ENCODE assay signal across 15 mouse cellular contexts in genomic region chr2:52435919-52436632, GRCm38 (mm10). TPM values are rescaled to one million over a fixed set of nuclear protein-coding genes. Genes with fewer than 3 reads are reported as not detected.
A peak's percentile ranks its signal among the peaks of the same experiment; 100 is the strongest.
DNase-seq lines count a peak whose midpoint lies in the region; ATAC-seq lines count a peak whose summit lies in the region.
"Had no signal": no experiment of that assay in that cellular context is flagged by ENCODE, and none has a peak within 500 bp of the region (broad histone marks: within the 10 kb centered on the region; RNA-seq: fewer than 3 reads in every experiment).

No protein-coding gene starts in this region.

- no peaks in the 10 kb centered on the region for H3K4me1 ChIP-seq in hindbrain, embryonic 15.5 days (replicated peaks)
- no peaks in the 10 kb centered on the region for H3K4me1 ChIP-seq in hindbrain, embryonic 12.5 days
- H3K4me1 ChIP-seq in midbrain, embryonic 16.5 days (ENCODE audit: control insufficient read depth, insufficient read depth, low read length) = 0 out of 2 replicates have a peak, but pooled peaks cover 2% of the 10 kb centered on the region
- no peaks in the 10 kb centered on the region for H3K4me1 ChIP-seq in midbrain, embryonic 10.5 days
- peaks cover 10% of the 10 kb centered on the region for H3K4me1 ChIP-seq in neural tube, embryonic 15.5 days
- H3K4me1 ChIP-seq: liver, embryonic 13.5 days had no signal

- no peaks in the 10 kb centered on the region for H3K9me3 ChIP-seq in hindbrain, embryonic 15.5 days
- H3K9me3 ChIP-seq in hindbrain, embryonic 12.5 days (replicated peaks) = no peaks in the 10 kb centered on the region
- H3K9me3 ChIP-seq in midbrain, embryonic 16.5 days (replicated peaks; ENCODE audit: control insufficient read depth, low read length, poor library complexity, severe bottlenecking) = no peaks in the 10 kb centered on the region
- no peaks in the 10 kb centered on the region for H3K9me3 ChIP-seq in midbrain, embryonic 10.5 days (replicated peaks)
- H3K9me3 ChIP-seq in neural tube, embryonic 15.5 days (replicated peaks) = no peaks in the 10 kb centered on the region
- H3K9me3 ChIP-seq: liver, embryonic 13.5 days; megakaryocyte, embryonic 14.5 days had no signal

- peaks cover 4% of the 10 kb centered on the region; the same call in 1 of the 2 replicates for H3K36me3 ChIP-seq in hindbrain, embryonic 15.5 days
- H3K36me3 ChIP-seq in hindbrain, embryonic 12.5 days = 0 out of 2 replicates have a peak, but pooled peaks cover 5% of the 10 kb centered on the region
- peaks cover 6% of the 10 kb centered on the region for H3K36me3 ChIP-seq in midbrain, embryonic 16.5 days (ENCODE audit: control insufficient read depth, insufficient read depth, low read length)
- no peaks in the 10 kb centered on the region for H3K36me3 ChIP-seq in midbrain, embryonic 10.5 days
- peaks cover 3% of the 10 kb centered on the region; the same call in 1 of the 2 replicates for H3K36me3 ChIP-seq in neural tube, embryonic 15.5 days
- H3K36me3 ChIP-seq: liver, embryonic 13.5 days had no signal

- H3K9ac ChIP-seq in hindbrain, embryonic 15.5 days = no peak overlapping the region
- no peak overlapping the region for H3K9ac ChIP-seq in hindbrain, embryonic 12.5 days
- H3K9ac ChIP-seq in midbrain, embryonic 16.5 days (ENCODE audit: low read depth, low read length) = no peak overlapping the region
- no peak overlapping the region for H3K9ac ChIP-seq in neural tube, embryonic 15.5 days (replicated peaks)
- H3K9ac ChIP-seq: liver, embryonic 13.5 days had no signal

- H3K27ac ChIP-seq in hindbrain, embryonic 15.5 days (replicated peaks) = 0 out of 2 replicates have a peak overlapping the region, but pooled peaks have one; percentile 40
- no peak overlapping the region for H3K27ac ChIP-seq in hindbrain, embryonic 12.5 days
- no peak overlapping the region for H3K27ac ChIP-seq in midbrain, embryonic 16.5 days (ENCODE audit: low read length)
- H3K27ac ChIP-seq in midbrain, embryonic 10.5 days (replicated peaks) = no peak overlapping the region
- no peak overlapping the region; the same call in 1 of the 2 replicates for H3K27ac ChIP-seq in neural tube, embryonic 15.5 days (replicated peaks)
- H3K27ac ChIP-seq: liver, embryonic 13.5 days had no signal

- peak; percentile 84 for DNase-seq in heart, adult 11 months
- no peak for DNase-seq in heart, adult 9 months (ENCODE audit: low spot score in 2 of 2)
- DNase-seq in midbrain, embryonic 10.5 days (ENCODE audit: low spot score) = no peak
- DNase-seq: cerebellum, adult 11 months; kidney, adult 9 months; kidney, postnatal 4 days; liver, embryonic 13.5 days; right cerebral cortex, postnatal 25 days had no signal

- no peaks in the 10 kb centered on the region for H3K27me3 ChIP-seq in hindbrain, embryonic 15.5 days
- no peaks in the 10 kb centered on the region for H3K27me3 ChIP-seq in hindbrain, embryonic 12.5 days
- H3K27me3 ChIP-seq in midbrain, embryonic 16.5 days (ENCODE audit: control insufficient read depth, insufficient read depth, low read depth, low read length) = no peaks in the 10 kb centered on the region
- H3K27me3 ChIP-seq in midbrain, embryonic 10.5 days (ENCODE audit: low read depth, poor library complexity, severe bottlenecking) = no peaks in the 10 kb centered on the region
- H3K27me3 ChIP-seq in neural tube, embryonic 15.5 days (replicated peaks) = no peaks in the 10 kb centered on the region
- H3K27me3 ChIP-seq: liver, embryonic 13.5 days had no signal

- WGBS in hindbrain, embryonic 15.5 days = 58% methylated on average over 14 of the region's 14 CpGs
- 83% methylated on average over 14 of the region's 14 CpGs for WGBS in hindbrain, embryonic 12.5 days
- 64% methylated on average over 14 of the region's 14 CpGs for WGBS in midbrain, embryonic 16.5 days
- WGBS in midbrain, embryonic 10.5 days = 88% methylated on average over 14 of the region's 14 CpGs
- WGBS in neural tube, embryonic 15.5 days = 49% methylated on average over 14 of the region's 14 CpGs

- peak; percentile 67; the same call in 1 of the 2 replicates for ATAC-seq in hindbrain, embryonic 15.5 days (ENCODE audit: low FRiP score, low read depth)
- no peak for ATAC-seq in hindbrain, embryonic 12.5 days (ENCODE audit: low FRiP score)
- peak; percentile 36; the same call in 1 of the 2 replicates for ATAC-seq in midbrain, embryonic 16.5 days
- ATAC-seq in neural tube, embryonic 15.5 days (ENCODE audit: low FRiP score) = peak; percentile 82
- no peak for ATAC-seq in megakaryocyte-erythroid progenitor cell, adult 5-6 weeks (replicated peaks; ENCODE audit: low FRiP score, low TSS enrichment, poor library complexity, severe bottlenecking)
- ATAC-seq: lung, postnatal 0 days had no signal

- no peak overlapping the region for H3K4me2 ChIP-seq in hindbrain, embryonic 15.5 days
- H3K4me2 ChIP-seq in hindbrain, embryonic 12.5 days (replicated peaks) = no peak overlapping the region
- no peak overlapping the region for H3K4me2 ChIP-seq in midbrain, embryonic 16.5 days (ENCODE audit: low read length)
- 0 out of 2 replicates have a peak overlapping the region, but pooled peaks have one; percentile 26 for H3K4me2 ChIP-seq in neural tube, embryonic 15.5 days
- H3K4me2 ChIP-seq: liver, embryonic 13.5 days had no signal

- no peak overlapping the region for H3K4me3 ChIP-seq in hindbrain, embryonic 15.5 days
- no peak overlapping the region for H3K4me3 ChIP-seq in hindbrain, embryonic 12.5 days
- no peak overlapping the region for H3K4me3 ChIP-seq in midbrain, embryonic 16.5 days (ENCODE audit: low read depth, low read length)
- no peak overlapping the region for H3K4me3 ChIP-seq in midbrain, embryonic 10.5 days
- no peak overlapping the region for H3K4me3 ChIP-seq in neural tube, embryonic 15.5 days (replicated peaks)
- H3K4me3 ChIP-seq: liver, embryonic 13.5 days; megakaryocyte, embryonic 14.5 days had no signal

RNA-seq across cellular contexts. Expression of gene Arl5a, which starts 11.4 kb away (rescaled TPM):
- 38.3 and 39.1 TPM in 2 replicates for polyA plus RNA-seq in hindbrain, embryonic 15.5 days (2015; fragmentation: Nextera tagmentation; extraction: Ambion mirVana)
- polyA plus RNA-seq in hindbrain, embryonic 12.5 days (2016; fragmentation: Nextera tagmentation; extraction: Ambion mirVana) = 65.9 and 69.2 TPM in 2 replicates
- 38.5 and 38.7 TPM in 2 replicates for polyA plus RNA-seq in midbrain, embryonic 16.5 days (2015; fragmentation: Nextera tagmentation; extraction: Ambion mirVana)
- polyA plus RNA-seq in midbrain, embryonic 10.5 days (2016; fragmentation: Nextera tagmentation; extraction: Ambion mirVana) = 47.9 and 48.4 TPM in 2 replicates
- polyA plus RNA-seq in neural tube, embryonic 15.5 days (2015; fragmentation: Nextera tagmentation; extraction: Ambion mirVana) = 34.5 and 37.6 TPM in 2 replicates
- 23.3 and 35.2 TPM in 2 replicates for total RNA-seq in megakaryocyte-erythroid progenitor cell, adult 5-6 weeks (2014; fragmentation: Nextera tagmentation)
- 38.5 and 40.3 TPM in 2 replicates for total RNA-seq in megakaryocyte-erythroid progenitor cell, adult 5-6 weeks (2017)

RNA-seq across cellular contexts. Expression of gene Neb, which starts 57.8 kb away (rescaled TPM):
- polyA plus RNA-seq in hindbrain, embryonic 15.5 days (2015; fragmentation: Nextera tagmentation; extraction: Ambion mirVana) = 0.36 and 1.3 TPM in 2 replicates
- polyA plus RNA-seq in hindbrain, embryonic 12.5 days (2016; fragmentation: Nextera tagmentation; extraction: Ambion mirVana) = 3.3 and 19.7 TPM in 2 replicates
- polyA plus RNA-seq in midbrain, embryonic 16.5 days (2015; fragmentation: Nextera tagmentation; extraction: Ambion mirVana) = 0.41 and 0.57 TPM in 2 replicates
- 0.06 and 0.16 TPM in 2 replicates for polyA plus RNA-seq in midbrain, embryonic 10.5 days (2016; fragmentation: Nextera tagmentation; extraction: Ambion mirVana)
- 10.7 and 12.4 TPM in 2 replicates for polyA plus RNA-seq in neural tube, embryonic 15.5 days (2015; fragmentation: Nextera tagmentation; extraction: Ambion mirVana)
- 1.2 TPM in 1 of 2 replicates, not detected in the other for total RNA-seq in megakaryocyte-erythroid progenitor cell, adult 5-6 weeks (2014; fragmentation: Nextera tagmentation)
- 0.05 and 0.19 TPM in 2 replicates for total RNA-seq in megakaryocyte-erythroid progenitor cell, adult 5-6 weeks (2017)

Comparison
In these comparisons a context has a peak if more than half of its experiments do, and no peak if none do; other contexts are left out.
1. ATAC-seq: peak in hindbrain, embryonic 15.5 days (single experiment), midbrain, embryonic 16.5 days (single experiment) and neural tube, embryonic 15.5 days (single experiment); none in hindbrain, embryonic 12.5 days (single experiment) and megakaryocyte-erythroid progenitor cell, adult 5-6 weeks (single experiment).